Mouse (Mus musculus) liver, embryonic 14.5 days (tissue): Measurements from ENCODE around the gene Fam166a. TPM values are rescaled to one million over a fixed set of nuclear protein-coding genes. Genes with fewer than 3 reads are reported as not detected.
A peak's percentile ranks its signal among the peaks of the same experiment; 100 is the strongest.

Experiments used
- ATAC-seq: fragments of 200-750 bp; cut with Nextera tagmentation; 2 replicates; pipeline ENCODE4 v1.8.0; 2017; ENCODE audit warnings: moderate number of reproducible peaks, mild to moderate bottlenecking, moderate library complexity; ENCODE audit not compliant: insufficient read depth
- DNase-seq, 3 experiments: peaks; one replicate each; pipeline ENCODE4 v3.0.0-alpha.2; 2012 to 2013; ENCODE audit warnings: low read depth in 3 of 3, low spot score in 3 of 3
- H3K27ac ChIP-seq: fragments of 300-500 bp; sonication (generic); 2 replicates; pipeline ENCODE4 v1.5.1; 2014; ENCODE audit warnings: moderate library complexity, mild to moderate bottlenecking, control low read depth, inconsistent platforms
- H3K27me3 ChIP-seq: fragments of 300-500 bp; sonication (generic); 2 replicates; pipeline ENCODE4 v1.6.1; 2014; ENCODE audit warnings: mild to moderate bottlenecking, low read length, moderate library complexity; ENCODE audit not compliant: control insufficient read depth, insufficient read depth
- H3K36me3 ChIP-seq: fragments of 300-500 bp; sonication (generic); replicated peaks from 2 replicates; pipeline ENCODE4 v1.6.1; 2014; ENCODE audit warnings: low read depth; ENCODE audit not compliant: control insufficient read depth, insufficient read depth
- H3K4me1 ChIP-seq, 2 experiments: fragments of 200-500 bp in 1 of 2; fragments of 300-500 bp in 1 of 2; sonication (generic) in 1 of 2; replicated peaks; 2 replicates each; pipeline ENCODE4 v1.6.1; 2012 to 2014; ENCODE audit warnings: antibody characterized with exemption in 1 of 2, inconsistent platforms in 1 of 2, low read length in 1 of 2; ENCODE audit not compliant: control insufficient read depth in 2 of 2, insufficient read depth in 2 of 2
- H3K4me2 ChIP-seq: fragments of 300-500 bp; sonication (generic); 2 replicates; pipeline ENCODE4 v1.6.1; 2014; ENCODE audit warnings: low read depth, mild to moderate bottlenecking, control low read depth, moderate library complexity
- H3K4me3 ChIP-seq, 2 experiments: fragments of 200-500 bp in 1 of 2; fragments of 300-500 bp in 1 of 2; sonication (generic) in 1 of 2; 2 replicates each; pipeline ENCODE4 v1.5.1; 2012 to 2014; ENCODE audit warnings: low read depth in 2 of 2, low read length in 2 of 2, mild to moderate bottlenecking in 2 of 2, control low read depth in 1 of 2, inconsistent platforms in 1 of 2, moderate library complexity in 1 of 2; ENCODE audit not compliant: insufficient read depth in 1 of 2
- H3K9ac ChIP-seq: fragments of 300-500 bp; sonication (generic); replicated peaks from 2 replicates; pipeline ENCODE4 v1.6.1; 2014; ENCODE audit warnings: mild to moderate bottlenecking, control low read depth, moderate library complexity
- H3K9me3 ChIP-seq: fragments of 300-500 bp; sonication (generic); 2 replicates; pipeline ENCODE4 v1.6.1; 2016; ENCODE audit warnings: low read length, mixed read lengths; ENCODE audit not compliant: control insufficient read depth
- CTCF ChIP-seq: IDR thresholded peaks from 2 replicates; pipeline ENCODE4 v1.5.1; 2016; ENCODE audit warnings: antibody characterized with exemption, low read depth, control low read depth
- EP300 ChIP-seq: IDR thresholded peaks from 2 replicates; pipeline ENCODE4 v1.6.1; 2016; ENCODE audit warnings: antibody characterized with exemption, low read depth
- WGBS: fragments of 180-500 bp; shearing (Covaris S2); extraction: QIAGEN DNeasy Blood & Tissue Kit; methylation state at CpG from one replicate; pipeline ENCODE4 v1.1.7; 2014; ENCODE audit not compliant: insufficient replicate concordance; 5-methylcytosine and 5-hydroxymethylcytosine counted together
- polyA plus RNA-seq, 2 experiments: library from polyadenylated mRNA; depleted of rRNA in 1 of 2; stranded (reverse) in 1 of 2; unstranded in 1 of 2; fragments of >200 nt; fragmentation: Nextera tagmentation in 1 of 2; extraction: Ambion mirVana in 1 of 2; gene quantifications; 2 replicates each; pipeline versions ENCODE4 v1.2.1 to v1.2.3; 2012 to 2014

Fam166a gene
- polyA plus RNA-seq, 2 experiments = 0.04 to 0.96 TPM

DNA sequence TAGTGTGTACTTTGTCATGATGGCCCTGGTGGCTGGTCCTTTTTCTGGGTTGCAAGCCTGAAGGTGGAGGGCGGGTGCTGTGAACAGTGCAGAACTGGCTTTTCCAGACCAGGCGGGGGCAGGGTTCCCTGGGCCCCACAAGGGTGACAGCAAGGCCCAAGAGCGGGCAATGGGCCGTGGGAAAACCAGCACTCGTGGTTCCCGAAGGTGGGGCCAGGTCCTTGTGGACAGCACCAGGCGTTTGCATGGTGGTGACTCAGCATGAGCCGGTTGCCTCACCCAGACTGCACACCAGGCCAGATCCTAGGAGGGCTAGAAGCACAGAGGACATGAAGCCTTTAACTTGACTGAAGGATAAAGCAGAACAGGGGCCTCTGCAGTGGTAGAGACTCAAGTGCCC lies 45.9 kb upstream of the Fam166a start:
- Histone ChIP-seq H3K4me2 (no peak overlapping the region), H3K36me3 (no peaks in the 10 kb centered on the region), H3K4me3 (no peak overlapping the region), H3K27me3 (no peaks in the 10 kb centered on the region), H3K4me1 (peaks cover 29 to 42% of the 10 kb centered on the region in 2 experiments), H3K9me3 (no peaks in the 10 kb centered on the region), H3K27ac (no peak overlapping the region), H3K9ac (no peak overlapping the region)
- WGBS = 32% methylated on average over 8 of the region's 8 CpGs
- no peak for ATAC-seq
- DNase-seq = no peak
- TF ChIP-seq EP300 (no peak), CTCF (no peak)

- DNase-seq (no peak), ATAC-seq (no peak)
- H3K4me3 ChIP-seq = no peak overlapping the region
- no peak overlapping the region for H3K9ac ChIP-seq
- no peak overlapping the region for H3K27ac ChIP-seq
- no peaks in the 10 kb centered on the region for H3K36me3 ChIP-seq
- WGBS = 84% methylated on average over 4 of the region's 4 CpGs
- H3K27me3 ChIP-seq = no peaks in the 10 kb centered on the region
- peaks cover 27 to 42% of the 10 kb centered on the region in 2 experiments for H3K4me1 ChIP-seq
- H3K9me3 ChIP-seq = no peaks in the 10 kb centered on the region
- TF ChIP-seq CTCF = no peak
- TF ChIP-seq EP300 = no peak
- no peak overlapping the region for H3K4me2 ChIP-seq
Measured at GRCm38 (mm10) chr2:25173821-25174220, 44.7 kb upstream of the Fam166a start.

- peaks cover 27 to 37% of the 10 kb centered on the region in 2 experiments for H3K4me1 ChIP-seq
- no peak for DNase-seq
- H3K36me3 ChIP-seq = no peaks in the 10 kb centered on the region
- H3K9ac ChIP-seq = peak overlapping the region; percentile 27; the same call in 1 of the 2 replicates
- H3K27me3 ChIP-seq = 0 out of 2 replicates have a peak, but pooled peaks cover under 1% of the 10 kb centered on the region
- no peak for TF ChIP-seq CTCF
- 0 out of 2 replicates have a peak, but pooled peaks have one; percentile 27 for TF ChIP-seq EP300
- peak; percentile 40 for ATAC-seq
- 37% methylated on average over 7 of the region's 7 CpGs for WGBS
- peak overlapping the region; percentile 23 for H3K4me2 ChIP-seq
- no peak overlapping the region for H3K4me3 ChIP-seq
- H3K27ac ChIP-seq = no peak overlapping the region
- no peaks in the 10 kb centered on the region for H3K9me3 ChIP-seq
Measured at GRCm38 (mm10) chr2:25174866-25175689, 43.5 kb upstream of the Fam166a start.

DNA sequence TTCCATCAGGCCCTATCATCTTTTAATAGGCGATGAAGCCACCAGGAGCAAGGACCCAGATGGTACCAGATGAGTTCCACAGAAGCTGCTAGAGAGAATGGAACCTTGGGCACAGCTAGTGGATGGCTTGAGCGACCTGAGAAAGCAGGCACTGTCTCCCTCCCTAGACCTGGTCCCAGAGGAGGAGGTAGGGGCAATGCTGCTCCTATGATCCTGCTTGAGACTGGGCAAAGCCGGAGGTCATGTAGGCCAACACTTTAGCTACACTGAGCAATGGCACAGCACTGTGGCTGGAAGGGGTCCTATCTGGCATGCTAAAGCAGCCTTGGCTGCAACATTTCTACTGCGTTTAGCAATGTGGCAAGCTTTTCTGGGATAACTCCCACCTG lies 42.9 kb upstream of the Fam166a start:
- TF ChIP-seq CTCF = no peak
- TF ChIP-seq EP300 = no peak
- H3K27ac ChIP-seq = no peak overlapping the region
- no peak overlapping the region for H3K4me3 ChIP-seq
- H3K36me3 ChIP-seq = no peaks in the 10 kb centered on the region
- peaks cover 4% of the 10 kb centered on the region; the same call in 1 of the 2 replicates for H3K27me3 ChIP-seq
- no peak overlapping the region for H3K4me2 ChIP-seq
- no peak overlapping the region for H3K9ac ChIP-seq
- 55% methylated on average over 4 of the region's 4 CpGs for WGBS
- peaks cover 27 to 37% of the 10 kb centered on the region in 2 experiments for H3K4me1 ChIP-seq
- ATAC-seq = no peak
- H3K9me3 ChIP-seq = no peaks in the 10 kb centered on the region
- DNase-seq = no peak

DNA sequence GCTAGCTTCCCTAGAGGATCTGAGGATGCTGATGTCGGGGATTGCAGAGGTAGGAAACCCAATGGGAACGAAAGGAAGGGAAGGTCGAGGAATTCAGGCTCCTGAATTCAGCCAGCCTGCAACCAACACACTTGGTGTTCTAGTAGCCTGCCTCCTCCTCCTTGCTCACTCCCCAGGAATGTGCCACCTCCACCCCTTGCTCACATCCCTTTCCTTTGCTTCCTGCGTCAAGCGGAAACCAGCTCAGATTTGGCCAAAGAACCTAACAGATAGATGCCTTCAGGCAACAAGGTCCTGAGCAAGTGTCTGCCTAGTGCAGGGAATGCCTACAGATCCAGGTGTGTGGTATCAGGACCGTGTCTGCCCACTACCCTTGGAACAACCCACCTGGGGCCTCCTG lies 42.0 kb upstream of the Fam166a start:
- TF ChIP-seq CTCF = no peak
- no peak for TF ChIP-seq EP300
- peaks cover 7% of the 10 kb centered on the region; the same call in 1 of the 2 replicates for H3K27me3 ChIP-seq
- no peak for DNase-seq
- 50% methylated on average over 6 of the region's 6 CpGs for WGBS
- no peaks in the 10 kb centered on the region for H3K36me3 ChIP-seq
- no peak for ATAC-seq
- H3K9ac ChIP-seq = no peak overlapping the region
- H3K27ac ChIP-seq = no peak overlapping the region
- no peak overlapping the region for H3K4me2 ChIP-seq
- H3K9me3 ChIP-seq = no peaks in the 10 kb centered on the region
- no peak overlapping the region for H3K4me3 ChIP-seq
- peaks cover 27 to 39% of the 10 kb centered on the region in 2 experiments for H3K4me1 ChIP-seq
